Mouse (Mus musculus) lung, embryonic 14.5 days (tissue): ENCODE measurements around the gene Oit1. TPM values are rescaled to one million over a fixed set of nuclear protein-coding genes. Genes with fewer than 3 reads are reported as not detected.

Experiments
- ATAC-seq: fragments of 200-750 bp; cut with Nextera tagmentation; 2 replicates; pipeline ENCODE4 v1.8.0; 2017; ENCODE audit warnings: mild to moderate bottlenecking, moderate TSS enrichment, moderate library complexity; ENCODE audit not compliant: insufficient read depth
- DNase-seq: peaks from one replicate; pipeline ENCODE4 v3.0.0-alpha.2; 2015
- H3K27ac ChIP-seq: fragments of 300-500 bp; sonication (generic); 2 replicates; pipeline ENCODE4 v1.5.1; 2014; ENCODE audit warnings: low read depth, mild to moderate bottlenecking, moderate library complexity
- H3K27me3 ChIP-seq: fragments of 300-500 bp; sonication (generic); 2 replicates; pipeline ENCODE4 v1.6.1; 2014; ENCODE audit warnings: low read length, control low read depth; ENCODE audit not compliant: insufficient read depth
- H3K36me3 ChIP-seq: fragments of 300-500 bp; sonication (generic); 2 replicates; pipeline ENCODE4 v1.6.1; 2014; ENCODE audit warnings: control low read depth; ENCODE audit not compliant: insufficient read depth
- H3K4me1 ChIP-seq: fragments of 300-500 bp; sonication (generic); 2 replicates; pipeline ENCODE4 v1.6.1; 2014; ENCODE audit warnings: antibody characterized with exemption, control low read depth; ENCODE audit not compliant: insufficient read depth
- H3K4me2 ChIP-seq: fragments of 300-500 bp; sonication (generic); 2 replicates; pipeline ENCODE4 v1.6.1; 2014; ENCODE audit warnings: mild to moderate bottlenecking
- H3K4me3 ChIP-seq: fragments of 300-500 bp; sonication (generic); 2 replicates; pipeline ENCODE4 v1.5.1; 2014; ENCODE audit warnings: low read depth, low read length
- H3K9ac ChIP-seq: fragments of 300-500 bp; sonication (generic); 2 replicates; pipeline ENCODE4 v1.6.1; 2014
- H3K9me3 ChIP-seq: fragments of 300-500 bp; sonication (generic); 2 replicates; pipeline ENCODE4 v1.6.1; 2016; ENCODE audit warnings: low read depth, low read length, control low read depth
- CTCF ChIP-seq: IDR thresholded peaks from 2 replicates; pipeline ENCODE4 v1.5.1; 2016; ENCODE audit warnings: antibody characterized with exemption, low read depth
- whole genome bisulfite sequencing: fragments of 180-500 bp; shearing (Covaris S2); extraction: QIAGEN DNeasy Blood & Tissue Kit; methylation state at CpG from one replicate; pipeline ENCODE4 v1.1.7; 2014; 5-methylcytosine and 5-hydroxymethylcytosine counted together
- polyA plus RNA-seq: library from polyadenylated mRNA; unstranded; fragments of >200 nt; fragmentation: Nextera tagmentation; extraction: Ambion mirVana; gene quantifications from 2 replicates; pipeline ENCODE4 v1.2.1, GENCODE M21; 2014

Oit1 gene
- polyA plus RNA-seq, 1 experiment from 2014 or later = 0.43 TPM

DNA sequence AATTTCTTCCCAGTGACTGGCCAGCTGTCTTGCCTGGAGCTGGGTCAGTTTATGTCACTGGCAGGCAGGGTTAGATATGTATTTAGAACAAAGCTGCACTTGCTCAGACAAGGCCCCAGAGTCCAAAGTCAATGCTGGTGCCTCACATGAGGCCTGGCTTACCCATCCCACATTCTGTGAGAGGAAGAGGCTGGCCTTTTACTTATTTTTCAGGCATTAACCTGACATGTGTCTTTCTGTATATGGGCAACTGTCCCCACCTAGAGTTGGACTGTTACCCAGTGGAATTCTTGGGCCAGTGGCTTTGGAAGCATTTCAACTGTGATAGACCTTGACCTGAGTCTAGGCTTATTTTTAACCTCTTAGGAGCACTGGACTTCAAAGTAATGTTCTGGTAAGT is 51.6 kb downstream of the Oit1 start:
- Histone ChIP-seq H3K4me2 (no peak overlapping the region), H3K4me3 (no peak overlapping the region), H3K9ac (no peak overlapping the region), H3K36me3 (no peaks in the 10 kb centered on the region), H3K27ac (no peak overlapping the region), H3K4me1 (no peaks in the 10 kb centered on the region), H3K9me3 (no peaks in the 10 kb centered on the region), H3K27me3 (no peaks in the 10 kb centered on the region)
- no peak for DNase-seq
- no peak for TF ChIP-seq CTCF
- ATAC-seq = no peak

DNA sequence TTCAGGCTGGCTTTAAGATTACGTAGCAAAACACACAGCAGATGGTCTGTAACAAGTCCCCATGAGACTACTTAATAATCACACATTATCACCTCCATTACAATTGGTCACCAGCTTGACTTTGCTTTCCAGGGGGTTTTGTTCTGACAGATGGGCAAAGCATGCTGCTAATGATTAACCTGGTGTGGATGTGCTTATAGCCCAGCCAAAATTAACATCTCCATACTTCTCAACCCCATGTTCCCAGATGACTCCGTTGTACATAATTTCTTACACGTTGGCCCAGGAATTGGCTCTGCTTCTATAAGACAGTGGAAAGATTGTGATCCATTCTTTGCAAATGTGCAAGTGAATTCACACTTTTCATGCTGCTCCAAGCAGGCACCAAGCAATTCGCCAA is 52.8 kb downstream of the Oit1 start:
- no peak for TF ChIP-seq CTCF

DNA sequence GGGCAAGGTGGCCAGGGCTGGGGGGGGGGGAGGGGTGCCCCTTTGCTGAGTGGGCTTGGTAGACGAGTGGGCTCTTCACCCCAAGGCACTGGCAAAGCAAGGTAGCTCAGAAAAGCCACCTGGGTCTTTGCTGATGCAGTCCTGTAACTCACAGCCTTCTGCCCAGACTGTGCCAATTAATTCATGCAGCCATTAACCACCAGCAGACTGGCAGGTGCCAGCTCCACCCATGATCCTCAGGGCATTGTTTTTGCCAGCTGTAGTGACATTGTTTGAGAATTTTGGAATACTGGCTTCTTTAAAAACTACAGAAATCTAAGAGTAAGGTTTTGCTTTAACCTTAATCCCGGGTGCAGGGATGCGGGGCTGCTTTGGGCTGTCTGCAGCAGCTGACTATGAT is 58.0 kb downstream of the Oit1 start:
- Histone ChIP-seq H3K4me2 (no peak overlapping the region), H3K4me3 (no peak overlapping the region), H3K27me3 (peaks cover 28% of the 10 kb centered on the region), H3K4me1 (no peaks in the 10 kb centered on the region), H3K36me3 (no peaks in the 10 kb centered on the region), H3K9me3 (no peaks in the 10 kb centered on the region), H3K9ac (no peak overlapping the region), H3K27ac (no peak overlapping the region)
- DNase-seq (no peak), ATAC-seq (no peak)
- no peak for TF ChIP-seq CTCF
- WGBS = 72% methylated on average over 3 of the region's 3 CpGs

More for the DNA sequence above, 52.8 kb downstream of the Oit1 start:
- H3K27me3 ChIP-seq = no peaks in the 10 kb centered on the region
- H3K4me3 ChIP-seq = no peak overlapping the region
- H3K9ac ChIP-seq = no peak overlapping the region
- H3K27ac ChIP-seq = no peak overlapping the region
- H3K4me2 ChIP-seq = no peak overlapping the region
- H3K36me3 ChIP-seq = no peaks in the 10 kb centered on the region
- DNase-seq = no peak
- 79% methylated on average over 4 of the region's 4 CpGs for WGBS
- no peak for ATAC-seq
- no peaks in the 10 kb centered on the region for H3K4me1 ChIP-seq
- no peaks in the 10 kb centered on the region for H3K9me3 ChIP-seq

DNA sequence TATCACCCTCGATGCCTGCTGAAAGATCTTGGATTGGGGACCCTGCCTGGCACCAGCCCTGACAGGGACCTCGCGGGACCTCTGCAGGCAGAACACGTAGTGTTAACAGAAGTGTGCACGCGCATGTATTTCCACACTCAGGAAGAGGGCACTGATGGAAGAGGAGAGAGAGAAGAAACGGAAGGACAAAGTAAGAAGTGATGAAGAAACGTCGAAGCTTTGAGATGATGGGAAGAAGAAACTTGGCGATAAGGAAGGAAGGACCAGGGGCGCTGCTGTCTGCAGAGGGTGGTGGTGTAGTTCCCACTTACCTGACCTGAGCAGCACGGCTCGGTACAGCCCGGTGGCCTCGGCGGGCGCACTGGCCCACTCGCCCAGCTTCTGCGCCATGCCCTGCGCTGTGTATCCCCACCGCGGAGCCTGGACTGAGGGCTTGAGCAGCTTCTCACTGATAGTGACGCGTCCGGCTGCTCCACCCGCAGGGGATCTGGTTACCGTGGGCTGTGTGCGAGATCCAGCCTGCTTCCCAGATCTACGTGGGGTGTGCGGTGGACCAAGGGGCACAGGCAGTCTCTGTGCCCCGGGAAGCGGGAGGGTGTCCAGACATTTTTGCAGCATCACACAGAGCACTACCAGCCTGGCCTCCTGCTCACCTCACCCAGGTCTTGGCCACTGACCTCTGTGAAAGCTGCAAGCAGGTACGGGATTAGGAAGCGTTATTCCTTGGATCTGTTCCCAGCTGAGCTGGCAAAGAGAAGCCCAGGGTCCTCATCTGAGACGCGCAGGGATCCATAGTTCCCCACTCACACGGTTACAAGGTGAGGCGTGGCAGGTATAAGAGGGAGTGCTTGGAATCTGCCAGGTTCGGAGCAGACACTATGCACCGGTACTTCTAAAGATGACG is 61.1 kb downstream of the Oit1 start, which contains the start of gene Fam107a:
Fam107a (minus strand) TSS at position 830 of the 904 bp plus-strand sequence.
- DNase-seq (no peak), ATAC-seq (peak; percentile 47; the same call in 1 of the 2 replicates)
- Histone ChIP-seq H3K9me3 (no peaks in the 10 kb centered on the region), H3K4me3 (peak within 1 kb of the TSS; percentile 22), H3K27me3 (peaks cover 35% of the 10 kb centered on the region), H3K9ac (no peak within 1 kb of the TSS), H3K36me3 (no peaks in the 10 kb centered on the region), H3K4me1 (no peaks in the 10 kb centered on the region), H3K27ac (no peak within 1 kb of the TSS), H3K4me2 (peak within 1 kb of the TSS; percentile 50)
- 8% methylated on average over 41 of the region's 41 CpGs for WGBS
- no peak for TF ChIP-seq CTCF

DNA sequence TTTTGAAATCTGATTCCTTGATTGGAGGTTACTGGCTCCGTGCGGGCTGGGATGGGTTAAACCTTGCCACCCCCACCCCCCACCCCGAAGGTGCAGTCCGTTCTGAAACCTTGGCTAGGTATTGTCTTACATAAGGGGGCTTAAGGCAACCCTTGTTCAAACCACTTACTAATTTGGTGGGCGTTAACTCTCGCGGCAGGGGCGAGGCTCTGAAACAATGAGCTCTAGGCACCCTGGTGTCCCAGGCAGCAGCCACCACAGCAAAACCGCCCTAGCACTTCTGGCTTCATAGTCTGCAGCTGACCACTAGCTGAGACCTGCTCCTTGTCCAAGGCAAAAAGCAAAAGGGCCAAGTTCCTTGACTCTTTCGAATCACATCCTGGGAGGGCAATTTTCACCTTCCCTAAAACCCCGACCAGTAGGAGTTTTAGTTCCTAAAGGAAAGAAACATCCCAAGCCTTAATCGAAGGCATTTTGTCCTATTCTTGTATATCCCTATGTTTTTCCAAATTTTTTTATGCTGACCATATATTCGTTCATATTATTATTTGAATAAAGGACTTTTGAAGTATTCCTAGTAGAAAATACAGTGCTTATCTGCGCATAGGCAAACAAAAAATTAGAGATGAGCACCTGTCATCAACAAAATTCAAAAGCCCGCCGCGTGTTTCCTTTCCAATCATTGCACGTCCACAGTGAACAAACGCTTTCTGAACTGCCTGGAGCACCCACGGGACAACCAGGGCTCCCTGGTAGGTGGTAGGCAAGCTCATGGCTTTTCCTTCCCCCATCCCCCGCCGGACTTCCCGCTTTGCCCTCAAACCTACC is 62.0 kb downstream of the Oit1 start:
- WGBS = 3% methylated on average over 23 of the region's 23 CpGs
- H3K9me3 ChIP-seq = no peaks in the 10 kb centered on the region
- peak overlapping the region; percentile 50 for H3K4me2 ChIP-seq
- H3K4me1 ChIP-seq = no peaks in the 10 kb centered on the region
- peak overlapping the region; percentile 22 for H3K4me3 ChIP-seq
- H3K36me3 ChIP-seq = no peaks in the 10 kb centered on the region
- peak; percentile 47; the same call in 1 of the 2 replicates for ATAC-seq
- H3K27me3 ChIP-seq = peaks cover 35% of the 10 kb centered on the region
- no peak for TF ChIP-seq CTCF
- DNase-seq = peak; percentile 49
- H3K27ac ChIP-seq = no peak overlapping the region
- H3K9ac ChIP-seq = no peak overlapping the region

DNA sequence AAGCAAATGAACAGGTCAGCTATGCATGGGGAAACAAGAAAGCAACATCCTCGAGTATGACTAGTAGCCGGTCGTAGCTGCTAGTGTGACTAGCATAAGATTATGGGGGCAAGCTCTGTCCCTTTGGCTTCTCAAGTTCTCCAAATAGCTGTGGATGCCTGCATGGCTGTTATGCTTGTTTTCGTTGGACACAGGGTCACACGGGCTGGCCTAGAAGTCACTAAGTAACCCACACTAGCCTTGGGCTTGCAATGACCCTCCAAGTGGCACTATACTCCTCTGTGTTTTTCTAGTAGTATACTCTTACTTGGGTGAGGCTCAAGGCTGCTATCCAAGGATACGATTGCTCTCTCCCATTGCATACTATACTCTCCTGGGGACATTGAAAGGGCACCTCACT is 63.4 kb downstream of the Oit1 start:
- DNase-seq (no peak), ATAC-seq (no peak)
- Histone ChIP-seq H3K27ac (no peak overlapping the region), H3K27me3 (peaks cover 35% of the 10 kb centered on the region), H3K4me2 (no peak overlapping the region), H3K4me1 (no peaks in the 10 kb centered on the region), H3K4me3 (no peak overlapping the region), H3K9me3 (no peaks in the 10 kb centered on the region), H3K9ac (no peak overlapping the region), H3K36me3 (no peaks in the 10 kb centered on the region)
- TF ChIP-seq CTCF = no peak
- WGBS = 70% methylated on average over 6 of the region's 6 CpGs

DNA sequence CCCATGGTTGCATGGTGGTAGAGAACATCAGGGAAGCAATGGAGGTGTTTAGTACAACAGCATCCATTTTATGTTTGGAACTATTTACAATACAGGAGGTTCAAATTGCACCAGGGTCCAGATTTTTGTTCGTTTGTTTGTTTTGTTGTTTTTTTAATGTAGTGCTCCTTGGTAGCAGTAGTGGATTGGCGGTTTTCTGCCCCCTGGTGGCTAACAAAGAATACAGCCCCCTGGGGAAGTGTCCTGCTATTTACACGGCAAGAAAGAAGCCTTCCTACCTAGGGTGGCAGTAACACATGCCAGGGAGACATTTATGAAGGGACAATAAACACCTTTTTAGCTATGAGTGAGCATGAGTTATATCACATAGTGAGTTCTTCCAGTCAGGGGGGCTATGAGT is 64.0 kb downstream of the Oit1 start:
- Histone ChIP-seq H3K27ac (no peak overlapping the region), H3K27me3 (peaks cover 35% of the 10 kb centered on the region), H3K4me3 (no peak overlapping the region), H3K9me3 (no peaks in the 10 kb centered on the region), H3K36me3 (no peaks in the 10 kb centered on the region), H3K4me1 (0 out of 2 replicates have a peak, but pooled peaks cover 3% of the 10 kb centered on the region), H3K9ac (no peak overlapping the region), H3K4me2 (no peak overlapping the region)
- ATAC-seq (no peak), DNase-seq (peak; percentile 55)
- 26% methylated on average over 3 of the region's 3 CpGs for WGBS
- TF ChIP-seq CTCF = peak; percentile 57
